Mouse (Mus musculus) inflammation-experienced regulatory T-cells, adult 6 months (primary cell): Measurements from ENCODE around the gene Sec24c. TPM values are rescaled to one million over a fixed set of nuclear protein-coding genes. Genes with fewer than 3 reads are reported as not detected.

Experiments used
- ATAC-seq: one replicate; pipeline ENCODE4 v1.8.0; 2017
- polyA plus RNA-seq, 3 experiments: library from polyadenylated mRNA; unstranded; fragments of 100-300 nt; shearing (Covaris generic); gene quantifications; one replicate each; pipeline ENCODE4 v1.2.1; 2017

Gene Sec24c
- polyA plus RNA-seq, 3 experiments from 2014 or later = 99.7 to 119 (median 115) TPM

DNA sequence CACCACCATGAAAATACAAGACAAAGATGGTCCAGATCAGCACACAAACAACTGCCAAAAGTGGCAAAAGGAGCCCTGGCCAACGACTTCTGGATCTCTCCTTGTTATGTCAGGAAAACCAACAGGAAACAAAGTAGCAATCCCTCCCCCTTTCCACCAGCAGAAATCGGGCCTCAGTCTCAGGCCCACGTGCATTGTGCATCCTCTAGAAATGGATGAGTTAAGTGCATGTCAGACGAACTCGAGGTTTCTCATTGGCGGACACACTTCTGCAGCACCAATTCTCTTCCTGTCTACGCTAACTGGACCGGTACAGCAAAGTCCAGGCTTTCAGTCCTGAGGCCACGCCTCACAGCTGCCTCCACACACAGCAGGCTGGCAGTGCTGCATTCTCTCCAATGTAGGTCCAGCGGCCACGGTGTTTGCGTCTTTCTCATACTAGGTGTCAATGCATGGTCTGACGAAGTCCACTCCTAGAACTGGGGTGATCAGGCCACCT is 61.8 kb downstream of the Sec24c start:
- ATAC-seq = no peak

DNA sequence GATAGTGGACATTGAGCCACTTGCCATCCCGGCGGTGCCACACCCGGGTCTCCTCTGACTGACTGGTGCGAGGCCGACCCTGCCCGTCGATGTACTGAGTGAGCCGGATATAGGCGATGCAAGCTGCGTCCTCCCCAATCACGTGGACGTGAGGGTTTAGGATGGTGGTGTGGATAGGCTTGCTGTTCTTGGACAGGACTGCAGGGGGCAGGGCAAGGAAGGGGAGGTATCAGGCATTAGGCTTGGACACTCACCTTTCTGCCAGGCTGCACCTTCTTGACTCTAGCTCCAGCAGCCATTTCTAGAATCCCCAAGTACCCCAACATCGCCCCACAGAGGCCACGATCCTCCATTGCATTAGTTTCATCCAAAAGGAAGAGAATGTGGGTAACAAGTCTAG is 63.2 kb downstream of the Sec24c start:
- ATAC-seq = no peak

DNA sequence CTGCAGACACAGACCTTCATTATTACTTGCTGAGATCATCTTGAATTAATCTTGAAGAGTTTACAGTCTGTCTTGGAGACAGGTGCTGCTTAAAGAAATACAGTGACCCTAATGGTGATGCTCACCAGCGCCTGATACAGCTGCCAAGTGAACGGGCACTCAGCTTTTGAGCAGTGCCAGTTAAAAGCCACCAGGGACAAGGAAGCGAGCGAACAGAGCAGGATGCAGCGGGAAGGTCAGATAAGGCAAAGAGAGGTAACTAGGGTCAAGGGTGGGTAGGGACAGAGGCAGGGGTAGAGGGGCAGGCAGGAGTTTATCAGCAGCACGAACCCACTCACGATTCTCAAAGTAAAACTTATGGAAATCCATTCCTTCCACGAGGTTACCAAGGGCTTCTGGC is 64.4 kb downstream of the Sec24c start:
- no peak for ATAC-seq

DNA sequence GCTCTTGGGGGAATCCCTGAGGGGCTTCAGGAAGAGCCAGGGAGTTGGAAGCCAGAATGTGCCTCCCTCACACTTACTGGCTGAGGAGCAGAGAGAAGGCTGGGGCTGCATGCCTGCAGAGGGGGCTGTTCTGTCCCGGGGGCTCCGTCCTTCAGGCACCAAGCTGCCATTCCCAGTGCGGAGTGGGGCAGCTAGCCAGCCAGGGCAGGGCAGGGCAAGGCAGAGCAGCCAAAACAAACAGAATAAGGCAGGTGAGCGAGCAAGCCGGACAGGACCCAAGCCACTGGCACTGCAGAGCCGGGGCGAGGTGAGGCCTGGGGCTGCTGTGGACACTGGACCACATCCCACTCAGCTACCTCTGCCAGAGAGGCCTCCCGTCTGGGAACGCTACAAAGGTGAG is 67.2 kb downstream of the Sec24c start:
- ATAC-seq = no peak

DNA sequence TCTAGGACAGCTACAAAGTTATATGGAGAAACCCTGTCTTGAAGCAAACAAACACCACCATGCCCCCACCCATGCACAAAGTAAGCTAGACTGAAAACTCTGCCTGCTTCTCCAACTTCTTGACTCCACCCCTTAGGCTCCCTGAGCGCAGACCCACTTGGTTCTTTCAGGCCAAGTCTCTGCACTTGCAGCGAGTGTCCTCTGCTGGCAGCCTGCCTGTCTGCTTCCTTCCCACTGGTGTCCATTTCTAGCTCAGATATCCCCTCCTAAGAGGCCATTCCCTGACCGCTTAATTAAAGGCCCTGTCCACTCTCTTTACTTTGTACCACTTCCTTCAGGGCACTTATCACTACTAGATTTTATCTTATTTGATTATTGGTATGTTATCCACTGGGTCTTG is 69.5 kb downstream of the Sec24c start:
- ATAC-seq = no peak

Other genes starting within 250 kb of the Sec24c start
- gene Cfap70, start 222.1 kb upstream of the Sec24c start, polyA plus RNA-seq = not detected
- gene Anxa7, start 194.2 kb upstream of the Sec24c start, polyA plus RNA-seq = 10 to 100 TPM; 63.4 to 98.4 (median 72.4) TPM
- gene Mss51, start 177.4 kb upstream of the Sec24c start, polyA plus RNA-seq = 1 to 10 TPM; 1.0 to 3.2 (median 1.9) TPM
- gene Ppp3cb, start 127.7 kb upstream of the Sec24c start, polyA plus RNA-seq = 10 to 100 TPM; 26.8 to 45.7 (median 42.5) TPM
- 1 to 10 TPM; 1.6 to 2.6 (median 1.7) TPM for gene Usp54, start 33.2 kb upstream of the Sec24c start, polyA plus RNA-seq
- gene Myoz1, start 17.8 kb upstream of the Sec24c start, polyA plus RNA-seq = not detected
- not detected for gene Synpo2l, start 6.0 kb upstream of the Sec24c start, polyA plus RNA-seq
- 1 to 10 TPM; 4.9 to 6.5 (median 6.3) TPM for gene Fut11, start 20.7 kb downstream of the Sec24c start, polyA plus RNA-seq
- 100 to 1,000 TPM; 136 to 163 (median 137) TPM for gene Chchd1, start 28.7 kb downstream of the Sec24c start, polyA plus RNA-seq
- gene Zswim8, start 33.2 kb downstream of the Sec24c start, polyA plus RNA-seq = 10 to 100 TPM; 16.0 to 25.9 (median 24.3) TPM
- gene Ndst2, start 60.3 kb downstream of the Sec24c start, polyA plus RNA-seq = 10 to 100 TPM in 2 of 3 experiments, 1 to 10 TPM in 1; 7.4 to 14.6 (median 12.3) TPM
- 10 to 100 TPM; 30.7 to 50.9 (median 31.6) TPM for gene Camk2g, start 119.8 kb downstream of the Sec24c start, polyA plus RNA-seq
- gene Plau, start 162.4 kb downstream of the Sec24c start, polyA plus RNA-seq = under 1 TPM in 1 of 3 experiments, not detected in 2; 0.41 TPM